ENCODE assay signal across 8 mouse cellular contexts in the genomic region with DNA sequence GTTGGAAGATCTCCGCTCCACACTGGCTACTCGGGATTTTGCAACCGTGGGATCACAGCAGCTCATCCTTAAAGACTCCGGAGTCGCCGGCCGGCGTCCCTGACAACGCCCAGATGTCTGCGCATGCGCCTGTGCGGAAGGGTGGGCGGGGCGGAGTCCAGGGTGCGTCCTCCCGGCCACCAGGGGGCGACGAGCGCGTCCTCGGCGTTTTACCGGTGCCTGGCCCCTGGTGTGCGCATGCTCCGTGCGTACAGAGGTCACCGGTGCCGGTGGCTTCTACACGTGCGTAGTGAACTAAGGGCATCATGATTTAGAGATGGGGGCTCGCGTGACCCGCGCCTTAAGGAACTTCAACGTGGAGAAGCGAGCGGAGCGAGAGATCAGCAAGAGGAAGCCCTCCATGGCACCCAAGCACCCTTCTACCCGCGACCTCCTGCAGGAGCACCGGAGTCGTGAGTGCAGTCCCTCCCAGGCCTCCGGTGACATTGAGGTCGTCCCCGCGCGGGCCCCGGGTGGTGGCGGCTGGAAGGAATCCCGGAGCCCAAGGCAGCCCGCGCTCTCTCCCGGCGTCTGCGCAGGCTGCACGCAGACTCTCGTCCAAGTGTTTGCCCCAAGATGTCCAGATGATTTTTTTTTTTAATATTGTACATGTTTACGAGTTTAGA. TPM values are rescaled to one million over a fixed set of nuclear protein-coding genes. Genes with fewer than 3 reads are reported as not detected.
DNase-seq lines count a peak whose midpoint lies in the region; ATAC-seq and TF ChIP-seq lines count a peak whose summit lies in the region.

Gene Ndufaf4 (plus strand): TSS at position 233 of the 665 bp plus-strand sequence.

- DNase-seq in gastrocnemius, adult 8-10 months (ENCODE audit: low spot score in 2 of 2): peak; percentile 94 to 96
- peak; percentile 77 for DNase-seq in hindlimb bud, embryonic 11.5 days (ENCODE audit: extremely low spot score, low read depth, low spot score)
- peak; percentile 93 to 94 for DNase-seq in left cerebral cortex, adult 8-10 months (ENCODE audit: low spot score in 2 of 2)
- peak; percentile 97 to 99 for DNase-seq in right cerebral cortex, postnatal 10 days (ENCODE audit: low spot score in 2 of 2)
- peak; percentile 100 for DNase-seq in urinary bladder, postnatal 25 days (ENCODE audit: low spot score)

- TF ChIP-seq CTCF in cortical plate, adult 2 months (IDR thresholded peaks at IDR 0.05; ENCODE audit: extremely low read depth, insufficient read depth, low read length): peak; percentile 65

- peak; percentile 93 for ATAC-seq in activated CD4-positive, CD25-positive, alpha-beta regulatory T cell, adult 4 months

- H3K9me3 ChIP-seq in megakaryocyte, embryonic 14.5 days: no peaks in the 10 kb centered on the region

- H3K27me3 ChIP-seq in megakaryocyte, embryonic 14.5 days (replicated peaks): no peaks in the 10 kb centered on the region

- peaks cover 2% of the 10 kb centered on the region for H3K4me1 ChIP-seq in cortical plate, adult 2 months (ENCODE audit: control insufficient read depth, insufficient read depth, low read length)
- H3K4me1 ChIP-seq in megakaryocyte, embryonic 14.5 days: peaks cover 12% of the 10 kb centered on the region

- peak; percentile 60; the same call in 1 of the 2 replicates for TF ChIP-seq POLR2A in cortical plate, adult 2 months (IDR thresholded peaks at IDR 0.05; ENCODE audit: extremely low read depth, insufficient read depth, low read length)

- peak within 1 kb of the TSS; percentile 75 for H3K4me3 ChIP-seq in cortical plate, adult 2 months (ENCODE audit: insufficient read depth, low read length)
- peak within 1 kb of the TSS; percentile 98 for H3K4me3 ChIP-seq in megakaryocyte, embryonic 14.5 days (replicated peaks)

- H3K36me3 ChIP-seq in megakaryocyte, embryonic 14.5 days (replicated peaks; ENCODE audit: low read length): peaks cover 25% of the 10 kb centered on the region

- no peak within 1 kb of the TSS for H3K27ac ChIP-seq in cortical plate, adult 2 months (ENCODE audit: insufficient read depth, low read length)

RNA-seq across cellular contexts. Expression of gene Ndufaf4, which starts in this region (rescaled TPM):
- polyA plus RNA-seq in activated CD4-positive, CD25-positive, alpha-beta regulatory T cell, adult 4 months (2017; shearing (Covaris generic)): 10 to 100 TPM; 28.1 to 29.5 TPM
- polyA plus RNA-seq in cortical plate, adult 2 months (2012; rRNA removed): 19.4 and 19.9 TPM in 2 replicates
- total RNA-seq in gastrocnemius, adult 8-10 months (2022): 10 to 100 TPM; 36.7 to 43.3 (median 43.1) TPM
- 10 to 100 TPM; 27.7 to 34.0 (median 33.1) TPM for total RNA-seq in left cerebral cortex, adult 8-10 months (2022)
- 1.7 and 10.1 TPM in 2 replicates for polyA plus RNA-seq in megakaryocyte, embryonic 14.5 days (2012; ENCODE audit: insufficient read depth, low replicate concordance)
